Mouse (Mus musculus) induced T-regulatory cell, adult 2 months (primary cell): ENCODE measurements around the gene Gm10198.

Source experiments
- DNase-seq: peaks from one replicate; pipeline ENCODE4 v3.0.0-alpha.2; 2012; ENCODE audit warnings: low read depth

Gene Gm10198

GRCm38 (mm10) chr13:111592485-111592884, at the start of gene Gm10198:
Gene Gm10198, plus strand, starts transcription at chr13:111592785.
- DNase-seq = no peak

GRCm38 (mm10) chr13:111545286-111545685, 47.3 kb upstream of the Gm10198 start:
- no peak for DNase-seq

GRCm38 (mm10) chr13:111552769-111553168, 39.8 kb upstream of the Gm10198 start:
- DNase-seq = no peak

GRCm38 (mm10) chr13:111553182-111553581, 39.4 kb upstream of the Gm10198 start:
- DNase-seq = no peak

GRCm38 (mm10) chr13:111553941-111554340, 38.6 kb upstream of the Gm10198 start:
- DNase-seq = no peak

- no peak for DNase-seq
Measured at GRCm38 (mm10) chr13:111555333-111555732, 37.3 kb upstream of the Gm10198 start.

- DNase-seq = no peak
Measured at GRCm38 (mm10) chr13:111556375-111556774, 36.2 kb upstream of the Gm10198 start.

GRCm38 (mm10) chr13:111560152-111560551, 32.4 kb upstream of the Gm10198 start:
- no peak for DNase-seq

- no peak for DNase-seq
Measured at GRCm38 (mm10) chr13:111562595-111562994, 30.0 kb upstream of the Gm10198 start.

- DNase-seq = no peak
Measured at GRCm38 (mm10) chr13:111574196-111574595, 18.4 kb upstream of the Gm10198 start.

- DNase-seq = no peak
Measured at GRCm38 (mm10) chr13:111577177-111577576, 15.4 kb upstream of the Gm10198 start.

- no peak for DNase-seq
Measured at GRCm38 (mm10) chr13:111580054-111580453, 12.5 kb upstream of the Gm10198 start.

GRCm38 (mm10) chr13:111598111-111598510, 5.5 kb downstream of the Gm10198 start:
- no peak for DNase-seq

- DNase-seq = no peak
Measured at GRCm38 (mm10) chr13:111601383-111601782, 8.8 kb downstream of the Gm10198 start.

GRCm38 (mm10) chr13:111604826-111605225, 12.2 kb downstream of the Gm10198 start:
- DNase-seq = no peak

- DNase-seq = no peak
Measured at GRCm38 (mm10) chr13:111616168-111617125, 23.9 kb downstream of the Gm10198 start.

GRCm38 (mm10) chr13:111620433-111620832, 27.8 kb downstream of the Gm10198 start:
- no peak for DNase-seq

GRCm38 (mm10) chr13:111622425-111622824, 29.8 kb downstream of the Gm10198 start:
- DNase-seq = no peak

- DNase-seq = no peak
Measured at GRCm38 (mm10) chr13:111623112-111623511, 30.5 kb downstream of the Gm10198 start.

GRCm38 (mm10) chr13:111624115-111624514, 31.5 kb downstream of the Gm10198 start:
- DNase-seq = no peak

- peak; percentile 19 for DNase-seq
Measured at GRCm38 (mm10) chr13:111634163-111635160, 41.9 kb downstream of the Gm10198 start.

GRCm38 (mm10) chr13:111640319-111640718, 47.7 kb downstream of the Gm10198 start:
- no peak for DNase-seq
